Mouse (Mus musculus): ENCODE measurements around the gene Mis12. TPM values are rescaled to one million over a fixed set of nuclear protein-coding genes. Genes with fewer than 3 reads are reported as not detected.

The Mis12 gene
- polyA plus RNA-seq, 1 experiment from 2014 or later: 22.6 TPM

GRCm38 (mm10) chr11:71018416-71019200 lies 803 bp upstream of the Mis12 start:
- Histone ChIP-seq H3K9me3 (replicated peaks) (no peaks in the 10 kb centered on the region), H3K27ac (peak overlapping the region; percentile 76), H3K4me3 (replicated peaks) (peak overlapping the region; percentile 82), H3K4me1 (replicated peaks) (peaks cover 53% of the 10 kb centered on the region), H3K36me3 (peaks cover 30% of the 10 kb centered on the region), H3K9ac (peak overlapping the region; percentile 85), H3K4me2 (peak overlapping the region; percentile 82), H3K27me3 (no peaks in the 10 kb centered on the region)
- DNase-seq (no peak), ATAC-seq (ENCODE audit: low read depth) (peak; percentile 9)
- 5% methylated on average over 28 of the region's 28 CpGs for WGBS (ENCODE audit: insufficient replicate concordance)

- no peak for ATAC-seq (ENCODE audit: low read depth)
- 70% methylated on average over 3 of the region's 3 CpGs for WGBS (ENCODE audit: insufficient replicate concordance)
These were observed 8.9 kb downstream of the Mis12 start for GRCm38 (mm10) chr11:71028280-71028679.

GRCm38 (mm10) chr11:71029403-71030118 lies 10.2 kb downstream of the Mis12 start:
- Histone ChIP-seq H3K9me3 (replicated peaks) (no peaks in the 10 kb centered on the region), H3K27me3 (peaks cover 26% of the 10 kb centered on the region), H3K27ac (no peak overlapping the region), H3K4me1 (replicated peaks) (peaks cover 11% of the 10 kb centered on the region), H3K9ac (no peak overlapping the region), H3K4me2 (no peak overlapping the region), H3K4me3 (replicated peaks) (no peak overlapping the region), H3K36me3 (peaks cover 46% of the 10 kb centered on the region)
- DNase-seq (no peak), ATAC-seq (ENCODE audit: low read depth) (no peak)
- 66% methylated on average over 3 of the region's 3 CpGs for WGBS (ENCODE audit: insufficient replicate concordance)

More at GRCm38 (mm10) chr11:71028280-71028679, 8.9 kb downstream of the Mis12 start:
- no peaks in the 10 kb centered on the region for H3K9me3 ChIP-seq (replicated peaks)
- no peak for DNase-seq
- H3K9ac ChIP-seq: no peak overlapping the region
- no peak overlapping the region for H3K4me2 ChIP-seq
- H3K27ac ChIP-seq: no peak overlapping the region
- H3K27me3 ChIP-seq: peaks cover 20% of the 10 kb centered on the region
- H3K36me3 ChIP-seq: peaks cover 57% of the 10 kb centered on the region
- H3K4me1 ChIP-seq (replicated peaks): peaks cover 12% of the 10 kb centered on the region
- H3K4me3 ChIP-seq (replicated peaks): no peak overlapping the region

GRCm38 (mm10) chr11:71032070-71032469 lies 12.7 kb downstream of the Mis12 start:
- Histone ChIP-seq H3K4me2 (no peak overlapping the region), H3K4me3 (replicated peaks) (peak overlapping the region; percentile 45), H3K27me3 (peaks cover 26% of the 10 kb centered on the region), H3K36me3 (peaks cover 21% of the 10 kb centered on the region), H3K27ac (no peak overlapping the region), H3K9me3 (replicated peaks) (no peaks in the 10 kb centered on the region), H3K4me1 (replicated peaks) (peaks cover 11% of the 10 kb centered on the region), H3K9ac (no peak overlapping the region)
- ATAC-seq (ENCODE audit: low read depth) (no peak), DNase-seq (no peak)
- 45% methylated on average over 7 of the region's 7 CpGs for WGBS (ENCODE audit: insufficient replicate concordance)

GRCm38 (mm10) chr11:71032491-71033162 lies 13.2 kb downstream of the Mis12 start:
- H3K36me3 ChIP-seq: peaks cover 16% of the 10 kb centered on the region
- DNase-seq: no peak
- no peak overlapping the region; the same call in 1 of the 2 replicates for H3K9ac ChIP-seq
- WGBS (ENCODE audit: insufficient replicate concordance): 21% methylated on average over 26 of the region's 26 CpGs
- H3K4me3 ChIP-seq (replicated peaks): peak overlapping the region; percentile 45
- H3K9me3 ChIP-seq (replicated peaks): no peaks in the 10 kb centered on the region
- peaks cover 11% of the 10 kb centered on the region for H3K4me1 ChIP-seq (replicated peaks)
- peaks cover 26% of the 10 kb centered on the region for H3K27me3 ChIP-seq
- H3K4me2 ChIP-seq: peak overlapping the region; percentile 49
- no peak for ATAC-seq (ENCODE audit: low read depth)
- H3K27ac ChIP-seq: no peak overlapping the region

GRCm38 (mm10) chr11:71033163-71033761 lies 13.9 kb downstream of the Mis12 start, which contains the start of gene 6330403K07Rik:
TSS of gene 6330403K07Rik (minus strand) at chr11:71033513.
- Histone ChIP-seq H3K4me2 (peak within 1 kb of the TSS; percentile 49), H3K9ac (peak within 1 kb of the TSS; percentile 29), H3K4me1 (replicated peaks) (peaks cover 11% of the 10 kb centered on the region), H3K27me3 (peaks cover 26% of the 10 kb centered on the region), H3K36me3 (peaks cover 9% of the 10 kb centered on the region), H3K9me3 (replicated peaks) (no peaks in the 10 kb centered on the region), H3K4me3 (replicated peaks) (peak within 1 kb of the TSS; percentile 45), H3K27ac (no peak within 1 kb of the TSS)
- 2% methylated on average over 28 of the region's 31 CpGs for WGBS (ENCODE audit: insufficient replicate concordance)
- DNase-seq (no peak), ATAC-seq (ENCODE audit: low read depth) (no peak)

GRCm38 (mm10) chr11:71039526-71040298 lies 20.3 kb downstream of the Mis12 start:
- DNase-seq (no peak), ATAC-seq (ENCODE audit: low read depth) (no peak)
- Histone ChIP-seq H3K36me3 (no peaks in the 10 kb centered on the region), H3K9ac (no peak overlapping the region), H3K4me2 (no peak overlapping the region), H3K4me1 (replicated peaks) (no peaks in the 10 kb centered on the region), H3K4me3 (replicated peaks) (no peak overlapping the region), H3K27ac (no peak overlapping the region), H3K27me3 (no peaks in the 10 kb centered on the region; the same call in 1 of the 2 replicates), H3K9me3 (replicated peaks) (0 out of 2 replicates have a peak, but pooled peaks cover 2% of the 10 kb centered on the region)
- WGBS (ENCODE audit: insufficient replicate concordance): 88% methylated on average over 5 of the region's 5 CpGs

- Histone ChIP-seq H3K9ac (no peak overlapping the region), H3K4me3 (replicated peaks) (no peak overlapping the region), H3K4me2 (no peak overlapping the region), H3K36me3 (no peaks in the 10 kb centered on the region), H3K4me1 (replicated peaks) (no peaks in the 10 kb centered on the region), H3K27ac (no peak overlapping the region), H3K9me3 (replicated peaks) (no peaks in the 10 kb centered on the region), H3K27me3 (no peaks in the 10 kb centered on the region)
- ATAC-seq (ENCODE audit: low read depth) (no peak), DNase-seq (no peak)
- WGBS (ENCODE audit: insufficient replicate concordance): 10% methylated on average over 1 of the region's 1 CpGs
These were observed 33.1 kb downstream of the Mis12 start for GRCm38 (mm10) chr11:71052554-71052953.

GRCm38 (mm10) chr11:71076342-71076741 lies 56.9 kb downstream of the Mis12 start:
- H3K27me3 ChIP-seq: no peaks in the 10 kb centered on the region
- DNase-seq (no peak), ATAC-seq (ENCODE audit: low read depth) (no peak)
- 45% methylated on average over 1 of the region's 1 CpGs for WGBS (ENCODE audit: insufficient replicate concordance)
- no peak overlapping the region for H3K4me2 ChIP-seq
- peaks cover 7% of the 10 kb centered on the region; the same call in 1 of the 2 replicates for H3K9me3 ChIP-seq (replicated peaks)
- H3K27ac ChIP-seq: no peak overlapping the region
- no peaks in the 10 kb centered on the region for H3K4me1 ChIP-seq (replicated peaks)
- H3K4me3 ChIP-seq (replicated peaks): no peak overlapping the region
- H3K9ac ChIP-seq: no peak overlapping the region
- no peaks in the 10 kb centered on the region for H3K36me3 ChIP-seq
